Mouse (Mus musculus) MEL (cell line): ENCODE measurements around the gene Timm50. TPM values are rescaled to one million over a fixed set of nuclear protein-coding genes. Genes with fewer than 3 reads are reported as not detected.

Experiments
- DNase-seq: peaks from one replicate; pipeline ENCODE4 v3.0.0; 2011; ENCODE audit warnings: low read depth, low spot score
- H3K27ac ChIP-seq: 2 replicates; pipeline ENCODE4 v1.5.1; 2012; ENCODE audit warnings: low read depth, mild to moderate bottlenecking, control low read depth, low read length, moderate library complexity; ENCODE audit not compliant: control insufficient read depth
- H3K27me3 ChIP-seq, 2 experiments: fragments of 150-350 bp in 1 of 2; sonication (generic) in 1 of 2; 2 replicates each; pipeline ENCODE4 v1.6.1; 2012; ENCODE audit warnings: low read length in 2 of 2, mild to moderate bottlenecking in 2 of 2, improper control_type of control experiment in 1 of 2, moderate library complexity in 1 of 2; ENCODE audit not compliant: insufficient read depth in 2 of 2, control insufficient read depth in 1 of 2
- H3K36me3 ChIP-seq, 2 experiments: 2 replicates each; pipeline ENCODE4 v1.6.1; 2012 to 2014; ENCODE audit warnings: low read length in 2 of 2, improper control_type of control experiment in 1 of 2, inconsistent platforms in 1 of 2, mild to moderate bottlenecking in 1 of 2; ENCODE audit not compliant: insufficient read depth in 2 of 2, control insufficient read depth in 1 of 2
- H3K4me1 ChIP-seq, 2 experiments: fragments of 150-350 bp in 1 of 2; sonication (generic) in 1 of 2; 2 replicates each; pipeline ENCODE4 v1.6.1; 2012; ENCODE audit warnings: low read length in 2 of 2, improper control_type of control experiment in 1 of 2, mild to moderate bottlenecking in 1 of 2; ENCODE audit not compliant: insufficient read depth in 2 of 2, control insufficient read depth in 1 of 2
- H3K4me3 ChIP-seq, 2 experiments: fragments of 150-350 bp in 1 of 2; sonication (generic) in 1 of 2; 2 replicates each; pipeline ENCODE4 v1.5.1; 2012; ENCODE audit warnings: low read depth in 2 of 2, low read length in 2 of 2, mild to moderate bottlenecking in 2 of 2, moderate library complexity in 2 of 2, control low read depth in 1 of 2, improper control_type of control experiment in 1 of 2; ENCODE audit not compliant: control insufficient read depth in 1 of 2, insufficient read depth in 1 of 2
- H3K79me2 ChIP-seq: 2 replicates; pipeline ENCODE4 v1.6.1; 2012; ENCODE audit warnings: mild to moderate bottlenecking, low read length, moderate library complexity; ENCODE audit not compliant: control insufficient read depth, poor library complexity, insufficient read depth
- H3K9ac ChIP-seq: 2 replicates; pipeline ENCODE4 v1.6.1; 2012; ENCODE audit warnings: low read depth, mild to moderate bottlenecking, control low read depth, low read length, moderate library complexity; ENCODE audit not compliant: control insufficient read depth, poor library complexity, severe bottlenecking
- H3K9me3 ChIP-seq: fragments of 150-350 bp; sonication (generic); replicated peaks from 2 replicates; pipeline ENCODE4 v1.6.1; 2012; ENCODE audit warnings: mild to moderate bottlenecking, low read length, improper control_type of control experiment, moderate library complexity; ENCODE audit not compliant: insufficient read depth
- BHLHE40 ChIP-seq: IDR thresholded peaks from 2 replicates; pipeline ENCODE4 v1.6.1; 2012; ENCODE audit warnings: low read depth, mild to moderate bottlenecking, inconsistent platforms, low read length, improper control_type of control experiment, borderline replicate concordance
- CHD1 ChIP-seq: IDR thresholded peaks from 2 replicates; pipeline ENCODE4 v1.6.1; 2012; ENCODE audit warnings: low read depth, mild to moderate bottlenecking, inconsistent platforms, low read length, improper control_type of control experiment
- E2F4 ChIP-seq: IDR thresholded peaks from 2 replicates; pipeline ENCODE4 v1.6.1; 2011; ENCODE audit warnings: low read depth, low read length, improper control_type of control experiment, borderline replicate concordance
- ELF1 ChIP-seq: IDR thresholded peaks from 2 replicates; pipeline ENCODE4 v1.6.1; 2014; ENCODE audit warnings: low read depth, mild to moderate bottlenecking, inconsistent platforms, low read length, improper control_type of control experiment, moderate library complexity
- EP300 ChIP-seq, 2 experiments: IDR thresholded peaks; 2 replicates each; pipeline ENCODE4 v1.6.1; 2011; ENCODE audit warnings: improper control_type of control experiment in 2 of 2, low read length in 2 of 2, low read depth in 1 of 2, mild to moderate bottlenecking in 1 of 2
- ETS1 ChIP-seq: IDR thresholded peaks from 2 replicates; pipeline ENCODE4 v1.6.1; 2012; ENCODE audit warnings: low read depth, mild to moderate bottlenecking, inconsistent platforms, low read length, improper control_type of control experiment, moderate library complexity
- GATA1 ChIP-seq: IDR thresholded peaks from 2 replicates; pipeline ENCODE4 v1.6.1; 2011; ENCODE audit warnings: low read depth, low read length, improper control_type of control experiment
- HCFC1 ChIP-seq: IDR thresholded peaks from 2 replicates; pipeline ENCODE4 v1.6.1; 2012; ENCODE audit warnings: low read depth, mild to moderate bottlenecking, inconsistent platforms, low read length, improper control_type of control experiment, moderate library complexity
- MAFK ChIP-seq: IDR thresholded peaks from 2 replicates; pipeline ENCODE4 v1.6.1; 2011; ENCODE audit warnings: low read depth, mild to moderate bottlenecking, low read length, improper control_type of control experiment, borderline replicate concordance
- MAX ChIP-seq: IDR thresholded peaks from 2 replicates; pipeline ENCODE4 v1.6.1; 2011; ENCODE audit warnings: low read length, improper control_type of control experiment
- MEF2A ChIP-seq: IDR thresholded peaks from 2 replicates; pipeline ENCODE4 v1.6.1; 2014; ENCODE audit warnings: low read depth, mild to moderate bottlenecking, inconsistent platforms, low read length, improper control_type of control experiment; ENCODE audit not compliant: poor library complexity, insufficient replicate concordance, severe bottlenecking; ENCODE audit errors: extremely low read depth
- MXI1 ChIP-seq: IDR thresholded peaks from 2 replicates; pipeline ENCODE4 v1.6.1; 2011; ENCODE audit warnings: mild to moderate bottlenecking, low read depth, low read length, improper control_type of control experiment
- MYC ChIP-seq: IDR thresholded peaks from 2 replicates; pipeline ENCODE4 v1.6.1; 2011; ENCODE audit warnings: low read depth, mild to moderate bottlenecking, low read length, improper control_type of control experiment, moderate library complexity
- NRF1 ChIP-seq: IDR thresholded peaks from 2 replicates; pipeline ENCODE4 v1.6.1; 2014; ENCODE audit warnings: low read depth, mild to moderate bottlenecking, inconsistent platforms, low read length, improper control_type of control experiment, moderate library complexity; ENCODE audit not compliant: poor library complexity, insufficient read depth, severe bottlenecking
- POLR2A ChIP-seq, 2 experiments: IDR thresholded peaks; 2 replicates each; pipeline ENCODE4 v1.6.1; 2011 to 2012; ENCODE audit warnings: low read length in 2 of 2, mild to moderate bottlenecking in 2 of 2, control low read depth in 1 of 2, improper control_type of control experiment in 1 of 2, low read depth in 1 of 2, moderate library complexity in 1 of 2; ENCODE audit not compliant: control insufficient read depth in 1 of 2, insufficient read depth in 1 of 2, poor library complexity in 1 of 2
- POLR2AphosphoS2 ChIP-seq: IDR thresholded peaks from 2 replicates; pipeline ENCODE4 v1.6.1; 2011; ENCODE audit warnings: low read length, improper control_type of control experiment
- POLR2AphosphoS5 ChIP-seq: IDR thresholded peaks from 2 replicates; pipeline ENCODE4 v1.6.1; 2012; ENCODE audit warnings: low read depth, borderline replicate concordance, mild to moderate bottlenecking, inconsistent platforms, low read length, moderate library complexity, mixed read lengths
- RAD21 ChIP-seq: IDR thresholded peaks from 2 replicates; pipeline ENCODE4 v1.6.1; 2011; ENCODE audit warnings: mild to moderate bottlenecking, low read depth, low read length, improper control_type of control experiment
- RCOR1 ChIP-seq: IDR thresholded peaks from 2 replicates; pipeline ENCODE4 v1.6.1; 2012; ENCODE audit warnings: low read depth, mild to moderate bottlenecking, inconsistent platforms, low read length, improper control_type of control experiment
- SIN3A ChIP-seq: IDR thresholded peaks from 2 replicates; pipeline ENCODE4 v1.6.1; 2012; ENCODE audit warnings: low read length, improper control_type of control experiment, inconsistent platforms
- SMC3 ChIP-seq: IDR thresholded peaks from 2 replicates; pipeline ENCODE4 v1.6.1; 2011; ENCODE audit warnings: low read depth, low read length, improper control_type of control experiment
- TBP ChIP-seq: IDR thresholded peaks from 2 replicates; pipeline ENCODE4 v1.8.0; 2011; ENCODE audit warnings: low read depth, low read length, improper control_type of control experiment
- USF1 ChIP-seq: IDR thresholded peaks from 2 replicates; pipeline ENCODE4 v1.6.1; 2014; ENCODE audit warnings: low read depth, mild to moderate bottlenecking, inconsistent platforms, low read length, improper control_type of control experiment, moderate library complexity
- ZKSCAN1 ChIP-seq: IDR thresholded peaks from 2 replicates; pipeline ENCODE4 v1.6.1; 2012; ENCODE audit warnings: low read depth, mild to moderate bottlenecking, inconsistent platforms, low read length, improper control_type of control experiment, moderate library complexity
- ZNF384 ChIP-seq: IDR thresholded peaks from 2 replicates; pipeline ENCODE4 v1.6.1; 2012; ENCODE audit warnings: low read depth, mild to moderate bottlenecking, inconsistent platforms, low read length, improper control_type of control experiment
- polyA plus RNA-seq, 2 experiments: library from polyadenylated mRNA; stranded (reverse) in 1 of 2; unstranded in 1 of 2; fragments of >175 nt in 1 of 2; fragments of >200 nt in 1 of 2; gene quantifications; 2 replicates each; pipeline versions ENCODE4 v1.2.1 to v1.2.4; 2012; ENCODE audit warnings: low replicate concordance in 2 of 2, low read depth in 1 of 2; ENCODE audit not compliant: insufficient read length in 2 of 2, insufficient read depth in 1 of 2, missing spikeins in 1 of 2
- total RNA-seq: library from RNA; depleted of rRNA; stranded (reverse); fragments of 300-350 nt; gene quantifications from 2 replicates; pipeline ENCODE4 v1.2.3, GENCODE M21; 2012

Timm50 gene
- total and polyA plus RNA-seq, 3 experiments, result 167 to 216 TPM; not detected in 1

DNA sequence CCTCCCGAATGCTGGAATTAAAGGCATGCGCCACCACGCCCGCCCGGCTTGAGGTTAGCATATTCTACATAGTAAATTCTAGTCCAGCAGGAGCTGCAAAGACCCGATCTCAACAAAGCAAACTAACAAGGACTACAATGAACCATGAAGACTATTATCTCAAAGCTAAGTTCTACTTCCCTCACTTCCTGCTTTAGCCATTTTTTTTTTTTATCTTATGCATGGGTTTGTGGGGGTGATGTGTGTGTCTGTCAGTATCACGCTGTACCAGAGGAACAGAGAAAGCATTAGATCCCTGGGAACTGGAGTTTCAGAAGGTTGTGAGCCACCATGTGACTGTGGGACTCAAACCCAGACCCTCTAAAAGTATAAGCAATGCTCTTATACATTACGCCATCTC, 13.4 kb upstream of the Timm50 start:
- peaks cover 7 to 46% of the 10 kb centered on the region in 2 experiments for H3K36me3 ChIP-seq
- no peaks in the 10 kb centered on the region for H3K79me2 ChIP-seq
- no peak overlapping the region for H3K9ac ChIP-seq
- H3K27me3 ChIP-seq, result no peaks in the 10 kb centered on the region
- DNase-seq, result peak; percentile 49
- H3K27ac ChIP-seq, result no peak overlapping the region
- H3K9me3 ChIP-seq, result no peaks in the 10 kb centered on the region
- no peak overlapping the region for H3K4me3 ChIP-seq
- peak; percentile 41 to 52 for TF ChIP-seq EP300 (IDR thresholded peaks at IDR 0.05; ENCODE audit: low read depth in 1 of 2, low read length in 2 of 2)
- TF ChIP-seq ZKSCAN1, result no peak
- no peak for TF ChIP-seq NRF1
- peak; percentile 52; the same call in 1 of the 2 replicates for TF ChIP-seq GATA1
- TF ChIP-seq POLR2AphosphoS5, result no peak
- peak; percentile 89 for TF ChIP-seq ZNF384
- TF ChIP-seq USF1, result no peak
- TF ChIP-seq POLR2AphosphoS2, result no peak
- peak; percentile 51; the same call in 1 of the 2 replicates for TF ChIP-seq ELF1
- TF ChIP-seq HCFC1, result no peak
- TF ChIP-seq MXI1, result no peak
- no peak for TF ChIP-seq MAFK
- TF ChIP-seq BHLHE40, result no peak
- TF ChIP-seq E2F4, result no peak
- TF ChIP-seq SIN3A, result 0 out of 2 replicates have a peak, but pooled peaks have one; percentile 29
- TF ChIP-seq MAX, result peak; percentile 44; the same call in 1 of the 2 replicates
- TF ChIP-seq, all 39 proteins: peak for 6
- peaks cover 6 to 8% of the 10 kb centered on the region in 2 experiments for H3K4me1 ChIP-seq

DNA sequence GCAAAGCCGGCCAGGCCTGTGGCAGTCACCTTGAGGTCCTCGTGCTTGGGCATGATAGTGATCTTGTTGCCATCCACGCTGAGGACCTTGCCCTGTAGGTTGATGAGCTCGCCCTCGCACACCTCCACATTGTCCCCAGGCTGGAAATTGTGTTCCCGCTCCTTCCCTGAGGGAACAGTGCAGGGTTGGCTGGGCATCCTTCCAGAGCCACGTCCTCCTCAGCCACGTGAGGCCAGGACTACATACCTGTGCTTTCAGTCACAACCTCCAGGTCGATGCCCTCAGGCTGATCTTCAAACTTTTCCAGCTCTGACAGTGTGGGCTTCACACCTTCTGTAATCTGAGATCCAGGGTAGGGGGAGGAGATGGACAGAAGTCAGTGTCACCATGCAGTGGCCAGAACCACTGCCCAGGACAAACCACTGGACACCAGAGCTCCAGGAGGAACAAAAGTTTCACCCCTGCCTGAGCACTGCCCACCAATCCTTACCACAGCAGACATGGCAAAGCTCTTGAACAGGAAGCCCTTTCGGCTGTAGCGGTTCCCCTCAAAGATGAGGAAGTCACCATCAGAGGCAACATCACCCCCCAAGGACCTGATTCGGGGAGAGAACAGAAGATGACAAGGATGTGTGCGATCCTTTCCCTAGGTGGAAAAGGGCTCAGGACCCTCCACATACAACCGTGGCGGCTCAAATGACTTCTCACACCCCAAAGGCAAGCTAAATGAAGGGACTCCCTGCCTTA, 10.3 kb upstream of the Timm50 start:
- no peak overlapping the region for H3K27ac ChIP-seq

More for the DNA sequence above, 10.3 kb upstream of the Timm50 start:
- H3K9ac ChIP-seq, result no peak overlapping the region
- DNase-seq, result no peak
- peaks cover 6 to 8% of the 10 kb centered on the region in 2 experiments for H3K4me1 ChIP-seq
- H3K4me3 ChIP-seq, result no peak overlapping the region
- H3K27me3 ChIP-seq, result no peaks in the 10 kb centered on the region
- no peaks in the 10 kb centered on the region for H3K79me2 ChIP-seq
- no peak for TF ChIP-seq ETS1
- TF ChIP-seq SMC3, result no peak
- no peak for TF ChIP-seq EP300 (IDR thresholded peaks at IDR 0.05; ENCODE audit: low read depth in 1 of 2, low read length in 2 of 2)
- TF ChIP-seq CHD1, result no peak
- no peak for TF ChIP-seq POLR2AphosphoS2
- TF ChIP-seq MYC, result no peak
- TF ChIP-seq BHLHE40, result no peak
- no peak for TF ChIP-seq RCOR1
- no peak for TF ChIP-seq ELF1
- TF ChIP-seq POLR2A (IDR thresholded peaks at IDR 0.05; ENCODE audit: control insufficient read depth in 1 of 2, insufficient read depth in 1 of 2, low read depth in 1 of 2, low read length in 2 of 2, poor library complexity in 1 of 2), result no peak
- TF ChIP-seq POLR2AphosphoS5, result no peak
- TF ChIP-seq MEF2A, result no peak
- TF ChIP-seq RAD21, result no peak
- TF ChIP-seq HCFC1, result no peak
- no peak for TF ChIP-seq USF1
- no peak for TF ChIP-seq TBP
- H3K9me3 ChIP-seq, result no peaks in the 10 kb centered on the region
- H3K36me3 ChIP-seq, result peaks cover 7 to 41% of the 10 kb centered on the region in 2 experiments
